Mouse (Mus musculus) stomach, postnatal 0 days (tissue): ENCODE measurements around the gene Rrnad1.

ENCODE experiments used
- CTCF ChIP-seq: IDR thresholded peaks from 2 replicates; pipeline ENCODE4 v1.5.1; 2016; ENCODE audit warnings: antibody characterized with exemption, low read depth, mild to moderate bottlenecking, moderate library complexity
- EP300 ChIP-seq: optimal IDR thresholded peaks from 2 replicates; pipeline ENCODE3; 2016; ENCODE audit warnings: antibody characterized with exemption

DNA sequence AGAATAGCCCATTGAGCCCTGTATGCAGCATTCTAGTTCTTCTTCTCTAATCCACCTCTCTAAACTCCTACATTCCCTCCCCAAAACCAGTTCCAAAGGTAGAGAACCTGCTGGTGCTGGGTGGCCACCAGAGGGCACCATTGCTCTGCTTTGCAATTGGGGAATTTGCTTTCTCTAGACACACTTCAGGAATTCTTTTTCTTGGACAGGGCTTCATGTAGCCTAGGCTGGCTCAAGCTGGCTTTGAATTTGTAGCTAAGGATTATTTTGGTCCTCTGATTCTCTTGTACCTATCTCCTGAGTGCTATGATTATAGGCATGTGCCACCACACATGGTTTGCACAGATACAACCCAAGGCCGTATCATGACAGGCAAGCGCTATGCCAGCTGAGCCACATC, 5.3 kb upstream of the Rrnad1 start:
- TF ChIP-seq CTCF (peak; percentile 98), EP300 (no peak)
